Mouse (Mus musculus): Measurements from ENCODE around the gene Nol9.
A peak's percentile ranks its signal among the peaks of the same experiment; 100 is the strongest.

Nol9 gene

DNA sequence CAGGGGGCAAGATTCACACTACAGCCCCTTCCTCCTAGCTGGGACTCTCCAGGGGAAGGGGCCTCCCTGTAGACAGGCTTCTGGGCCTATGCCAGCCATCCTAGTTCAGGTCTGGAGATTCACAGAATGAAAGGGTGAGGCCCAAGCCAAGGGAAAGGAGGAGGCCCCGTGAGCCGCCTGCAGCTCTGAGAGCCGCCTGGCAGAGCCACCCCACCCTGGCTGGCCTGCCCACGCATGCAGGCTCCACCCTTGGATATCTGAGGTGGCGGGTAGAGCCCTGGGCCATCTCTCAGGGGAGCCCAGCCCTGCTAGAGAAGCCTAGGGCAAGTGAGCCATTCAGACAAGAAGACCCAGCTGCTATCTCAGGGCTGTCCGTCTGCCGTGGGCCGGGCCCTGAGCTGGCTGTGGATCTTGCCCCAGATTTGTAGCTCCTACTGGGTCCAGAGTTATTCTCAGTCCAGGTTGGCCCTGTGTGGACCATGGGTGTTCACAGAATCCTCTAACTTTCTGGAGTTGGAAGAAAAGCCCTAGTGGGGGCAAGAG is 53.7 kb downstream of the Nol9 start:
- no peak for DNase-seq (ENCODE audit: extremely low spot score)

DNA sequence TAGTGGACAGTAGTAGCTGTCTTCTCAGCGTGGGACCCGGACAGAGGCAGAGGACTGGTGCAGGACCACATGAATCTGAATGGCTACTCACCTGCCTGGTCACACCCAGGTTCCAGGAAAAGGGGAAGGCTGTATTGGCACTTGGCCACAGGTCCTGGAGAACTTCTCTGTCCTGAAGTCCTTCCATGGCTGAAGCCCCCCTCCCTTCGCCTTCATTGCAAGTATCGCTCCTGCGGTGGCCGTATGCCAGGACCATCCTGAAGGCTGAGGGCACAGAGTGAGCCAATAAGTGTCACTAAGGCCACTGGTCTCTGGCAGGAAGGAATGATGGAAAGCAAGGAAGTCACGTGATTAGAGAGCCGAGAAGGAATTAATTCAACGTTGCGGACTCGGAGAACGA is 55.1 kb downstream of the Nol9 start:
- no peak for DNase-seq (ENCODE audit: extremely low spot score)

- DNase-seq (ENCODE audit: extremely low spot score) = peak; percentile 67
Measured at GRCm38 (mm10) chr4:152095937-152096910, 57.1 kb downstream of the Nol9 start.

DNA sequence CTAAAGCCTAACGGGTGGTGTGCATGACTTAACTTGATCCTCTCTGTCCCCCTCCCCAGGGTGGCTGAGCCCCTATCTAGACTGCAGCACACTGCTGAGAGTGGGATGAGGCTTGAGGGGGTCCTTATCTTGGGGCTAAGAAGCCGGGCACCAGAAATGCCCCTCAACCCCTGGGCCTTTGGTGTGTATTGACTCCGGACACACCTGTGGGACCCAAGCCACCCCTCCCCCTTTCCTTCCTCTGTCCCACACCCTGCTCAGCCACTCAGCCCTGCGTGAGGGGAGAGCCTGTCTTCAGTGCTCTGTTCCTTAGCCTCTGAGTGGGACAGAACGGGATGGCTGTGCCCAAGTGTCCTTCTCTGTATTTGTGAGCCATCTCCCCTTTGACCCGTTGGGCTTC is 57.8 kb downstream of the Nol9 start:
- no peak for DNase-seq (ENCODE audit: extremely low spot score)

DNA sequence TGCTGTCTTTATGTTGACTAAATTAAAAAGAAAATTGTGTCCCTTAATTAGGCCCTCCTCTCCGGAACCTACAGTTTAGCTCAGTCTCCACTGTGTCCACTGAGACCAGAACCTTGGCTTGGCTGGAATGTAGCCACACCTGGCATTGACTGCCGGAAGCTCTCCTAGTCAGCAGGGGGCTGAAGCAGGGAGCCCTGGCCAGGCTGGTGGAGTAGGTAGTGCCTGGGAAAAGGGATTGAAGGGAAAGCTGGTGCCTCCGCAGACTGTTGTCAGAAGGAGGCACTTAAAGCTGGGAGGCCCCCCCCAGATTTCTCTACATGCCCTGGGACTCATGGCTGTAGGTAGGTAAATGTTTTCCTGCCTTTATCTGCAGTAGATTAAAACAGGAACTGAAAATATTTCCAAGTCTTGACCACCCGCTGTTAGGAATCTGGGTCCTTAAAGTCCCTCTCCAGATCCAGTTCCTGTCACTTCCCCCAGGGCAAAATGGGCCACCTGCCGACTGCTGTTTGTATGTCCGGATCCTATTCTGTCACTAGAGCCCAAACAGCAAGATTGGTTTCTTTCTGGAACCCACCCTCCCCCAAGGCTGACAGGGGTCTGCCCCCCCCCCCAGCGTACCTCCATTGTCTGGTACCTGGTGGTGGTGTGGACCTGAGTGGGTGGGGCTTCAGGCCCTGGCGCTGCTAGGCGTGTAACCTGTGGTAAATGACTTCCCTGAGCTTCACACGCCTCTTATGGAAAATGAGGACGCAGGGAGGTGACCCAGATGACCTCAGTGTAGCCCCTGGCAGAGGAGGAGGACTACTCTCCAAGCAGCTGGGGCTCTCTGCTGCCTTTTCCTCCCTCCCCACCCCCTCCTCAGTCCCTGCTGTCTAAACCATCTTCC is 59.0 kb downstream of the Nol9 start:
- no peak for DNase-seq (ENCODE audit: extremely low spot score)

DNA sequence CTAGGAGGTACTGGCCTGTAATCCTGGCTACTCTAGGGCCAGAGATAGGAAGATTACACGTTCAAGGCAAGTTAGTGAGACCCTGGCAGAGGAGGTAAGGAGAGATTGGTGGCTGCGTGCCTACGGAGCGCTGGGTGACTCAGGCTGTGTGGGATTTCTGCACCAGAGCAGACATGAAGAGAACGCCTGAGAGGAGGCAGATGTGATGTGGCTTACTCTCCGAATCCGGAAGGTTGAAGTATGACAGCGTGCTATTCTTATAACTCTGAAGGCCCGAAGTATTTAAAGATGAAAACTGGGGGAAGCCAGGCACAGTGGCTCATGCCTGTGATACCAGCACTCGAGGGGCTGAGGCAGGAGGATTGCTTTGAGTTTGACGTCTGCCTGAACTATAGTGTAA is 61.4 kb downstream of the Nol9 start:
- no peak for DNase-seq (ENCODE audit: extremely low spot score)

- no peak for DNase-seq (ENCODE audit: extremely low spot score)
Measured at GRCm38 (mm10) chr4:152101081-152101653, 62.0 kb downstream of the Nol9 start.

DNA sequence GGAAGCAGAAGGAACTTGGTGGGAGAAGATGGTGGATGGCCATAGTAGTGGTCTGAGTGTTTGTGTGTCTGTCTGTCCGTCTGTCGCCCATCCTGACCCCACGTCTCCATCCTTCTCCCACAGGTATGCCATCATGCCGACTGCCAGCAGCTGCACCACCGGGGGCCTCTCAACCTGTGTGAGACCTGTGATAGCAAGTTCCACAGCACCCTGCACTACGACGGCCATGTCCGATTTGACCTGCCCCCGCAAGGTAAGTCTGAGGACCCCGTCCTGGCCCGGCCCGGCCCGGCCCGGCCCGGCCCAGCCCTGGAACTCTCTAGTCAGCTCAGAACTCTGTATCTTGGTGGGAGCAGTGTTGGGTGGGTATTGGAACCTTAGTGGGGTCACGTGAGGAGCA is 62.8 kb downstream of the Nol9 start:
- DNase-seq (ENCODE audit: extremely low spot score) = no peak

GRCm38 (mm10) chr4:152103025-152103424 is 63.9 kb downstream of the Nol9 start:
- peak; percentile 66 for DNase-seq (ENCODE audit: extremely low spot score)

DNA sequence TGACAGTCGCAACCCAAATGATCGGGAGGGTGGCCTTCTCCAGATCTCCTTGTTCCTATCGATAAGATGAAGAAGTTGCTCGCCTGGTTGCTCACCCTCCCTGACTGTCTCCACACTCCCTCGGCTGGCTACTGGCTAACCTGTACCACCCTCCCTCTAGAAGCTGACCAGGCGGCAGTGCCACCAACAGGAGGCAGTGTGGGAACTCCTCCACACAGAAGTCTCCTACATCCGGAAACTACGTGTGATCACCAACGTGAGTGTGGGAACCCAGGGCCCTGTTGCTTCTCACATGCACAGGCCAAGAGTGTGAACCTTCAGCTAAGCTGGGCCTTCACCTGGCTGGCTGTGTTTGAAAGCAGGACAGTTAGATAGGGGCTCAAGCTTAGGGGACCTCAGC is 67.6 kb downstream of the Nol9 start:
- DNase-seq (ENCODE audit: extremely low spot score) = no peak

DNA sequence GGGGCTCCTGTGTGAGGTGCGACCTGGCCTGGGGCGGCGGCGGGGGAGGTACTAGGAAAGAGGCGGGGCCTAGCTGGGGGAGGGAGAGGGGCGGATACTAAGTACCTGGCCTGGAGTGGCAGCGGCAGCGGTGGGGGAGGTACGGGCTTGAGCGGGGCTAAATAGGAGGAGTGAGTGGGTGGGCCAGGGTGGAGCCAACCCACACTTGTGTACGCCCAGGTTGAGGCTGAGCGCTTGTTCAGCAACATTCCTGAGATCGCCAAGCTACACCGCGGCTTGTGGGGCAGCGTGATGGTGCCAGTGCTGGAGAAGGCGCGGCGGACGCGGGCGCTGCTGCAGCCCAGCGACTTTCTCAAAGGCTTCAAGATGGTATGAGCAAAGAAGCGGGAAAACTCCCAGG is 68.4 kb downstream of the Nol9 start:
- peak; percentile 69 for DNase-seq (ENCODE audit: extremely low spot score)

- peak; percentile 90 for DNase-seq (ENCODE audit: extremely low spot score)
Measured at GRCm38 (mm10) chr4:152107971-152108509, 68.9 kb downstream of the Nol9 start.

- DNase-seq (ENCODE audit: extremely low spot score) = no peak
Measured at GRCm38 (mm10) chr4:152108673-152109072, 69.6 kb downstream of the Nol9 start.

- no peak for DNase-seq (ENCODE audit: extremely low spot score)
Measured at GRCm38 (mm10) chr4:152109509-152109908, 70.4 kb downstream of the Nol9 start.

DNA sequence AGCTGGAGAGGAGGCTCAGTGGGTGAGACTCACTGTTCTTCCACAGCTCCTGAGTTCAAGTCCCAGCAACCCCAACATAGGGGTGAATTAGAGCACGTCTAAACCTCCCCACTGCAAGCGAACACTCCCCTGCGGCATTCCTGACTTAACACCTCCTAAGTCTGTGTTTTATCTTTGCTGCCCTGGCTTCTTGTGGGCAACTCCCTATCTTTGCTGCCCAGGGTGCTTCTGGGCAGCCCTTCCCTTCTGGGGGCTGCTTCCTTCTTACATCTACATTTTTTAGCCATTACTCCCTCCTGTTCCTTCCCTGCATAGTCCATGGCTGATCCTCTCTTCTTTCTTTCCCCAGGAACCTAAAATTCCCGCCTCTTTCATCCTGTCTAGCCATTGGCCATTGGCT is 71.6 kb downstream of the Nol9 start:
- DNase-seq (ENCODE audit: extremely low spot score) = no peak
